Mouse (Mus musculus) olfactory bulb, adult 2 months (tissue): ENCODE data around the gene Ccdc14.

Source experiments
- CTCF ChIP-seq: fragments of 200-500 bp; IDR thresholded peaks from 2 replicates; pipeline ENCODE4 v1.5.1; 2012; ENCODE audit warnings: low read depth, mild to moderate bottlenecking, low read length, moderate library complexity; ENCODE audit not compliant: insufficient read depth
- POLR2A ChIP-seq: fragments of 200-500 bp; IDR thresholded peaks from 2 replicates; pipeline ENCODE4 v1.6.1; 2012; ENCODE audit warnings: mild to moderate bottlenecking, low read depth, low read length, moderate library complexity; ENCODE audit not compliant: insufficient read depth

- TF ChIP-seq CTCF (peak; percentile 86), POLR2A (no peak)
These were observed 23.2 kb upstream of the Ccdc14 start for GRCm38 (mm10) chr16:34667031-34667726.
